Mouse (Mus musculus) midbrain, embryonic 13.5 days (tissue): ENCODE measurements around the gene Otogl. TPM values are rescaled to one million over a fixed set of nuclear protein-coding genes. Genes with fewer than 3 reads are reported as not detected.

Experiments used
- ATAC-seq: fragments of 200-750 bp; cut with Nextera tagmentation; 2 replicates; pipeline ENCODE4 v1.8.0; 2017; ENCODE audit warnings: mild to moderate bottlenecking, moderate TSS enrichment, moderate library complexity
- H3K27ac ChIP-seq: fragments of 300-500 bp; sonication (generic); 2 replicates; pipeline ENCODE4 v1.5.1; 2015; ENCODE audit warnings: inconsistent platforms, mild to moderate bottlenecking, moderate library complexity
- H3K27me3 ChIP-seq: fragments of 300-500 bp; sonication (generic); 2 replicates; pipeline ENCODE4 v1.6.1; 2015; ENCODE audit warnings: mild to moderate bottlenecking, inconsistent platforms
- H3K36me3 ChIP-seq: fragments of 300-500 bp; sonication (generic); 2 replicates; pipeline ENCODE4 v1.6.1; 2015; ENCODE audit warnings: mild to moderate bottlenecking, inconsistent platforms
- H3K4me1 ChIP-seq: fragments of 300-500 bp; sonication (generic); replicated peaks from 2 replicates; pipeline ENCODE4 v1.6.1; 2015; ENCODE audit warnings: inconsistent platforms
- H3K4me2 ChIP-seq: fragments of 300-500 bp; sonication (generic); replicated peaks from 2 replicates; pipeline ENCODE4 v1.6.1; 2015; ENCODE audit warnings: moderate library complexity, mild to moderate bottlenecking, inconsistent platforms
- H3K4me3 ChIP-seq: fragments of 300-500 bp; sonication (generic); replicated peaks from 2 replicates; pipeline ENCODE4 v1.5.1; 2015; ENCODE audit warnings: mild to moderate bottlenecking, inconsistent platforms
- H3K9ac ChIP-seq: fragments of 300-500 bp; sonication (generic); replicated peaks from 2 replicates; pipeline ENCODE4 v1.6.1; 2015; ENCODE audit warnings: mild to moderate bottlenecking, inconsistent platforms
- H3K9me3 ChIP-seq: fragments of 300-500 bp; sonication (generic); 2 replicates; pipeline ENCODE4 v1.6.1; 2016; ENCODE audit warnings: mild to moderate bottlenecking, inconsistent platforms
- WGBS: fragments of 180-500 bp; shearing (Covaris S2); methylation state at CpG from one replicate; pipeline ENCODE4 v1.1.7; 2015; 5-methylcytosine and 5-hydroxymethylcytosine counted together
- polyA plus RNA-seq: library from polyadenylated mRNA; unstranded; fragments of >200 nt; fragmentation: Nextera tagmentation; extraction: Ambion mirVana; gene quantifications from 2 replicates; pipeline ENCODE4 v1.2.1, GENCODE M21; 2015

Otogl gene
- polyA plus RNA-seq, 1 experiment from 2014 or later, result 0.03 TPM

DNA sequence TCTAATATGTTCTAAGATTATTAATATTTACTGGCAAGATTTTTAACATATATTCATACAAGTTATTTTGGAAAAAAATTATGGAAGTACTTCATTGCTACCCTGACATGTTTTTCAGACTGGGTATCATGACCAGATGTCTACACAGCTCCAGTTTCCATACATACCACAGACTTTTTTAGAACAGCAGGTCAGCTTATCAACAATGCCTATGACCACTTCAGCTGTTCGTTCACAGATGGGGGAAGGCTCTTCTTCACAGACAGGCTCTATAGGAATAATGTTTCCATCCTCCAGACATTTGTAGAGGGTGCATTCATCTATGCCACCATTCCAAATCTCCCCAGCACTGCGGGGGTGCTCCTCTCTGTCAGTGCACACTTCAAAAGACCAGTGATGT is 132.4 kb downstream of the Otogl start:
- ATAC-seq, result no peak
- Histone ChIP-seq H3K27ac (no peak overlapping the region), H3K9ac (no peak overlapping the region), H3K4me3 (no peak overlapping the region), H3K36me3 (no peaks in the 10 kb centered on the region), H3K4me2 (no peak overlapping the region), H3K9me3 (no peaks in the 10 kb centered on the region), H3K27me3 (no peaks in the 10 kb centered on the region), H3K4me1 (no peaks in the 10 kb centered on the region)
- 86% methylated on average over 2 of the region's 2 CpGs for WGBS

DNA sequence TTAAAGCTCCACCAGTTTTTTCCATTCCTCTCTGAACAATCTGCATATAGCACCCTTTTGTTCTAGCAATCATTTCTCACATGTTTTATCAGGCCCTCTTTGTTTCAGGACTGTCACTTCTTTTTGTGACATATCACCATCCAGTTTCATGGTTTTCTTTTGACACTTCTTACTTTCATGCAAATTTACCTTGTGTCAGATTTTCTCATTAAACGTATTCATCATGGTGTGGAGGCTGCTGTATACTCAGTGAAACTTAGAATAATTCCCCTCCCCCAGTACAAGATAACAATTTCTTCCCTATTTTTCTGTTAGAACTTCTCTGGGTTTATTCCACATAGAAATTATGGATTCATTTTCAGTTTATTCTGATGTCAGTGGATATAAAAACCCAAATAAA is 152.3 kb downstream of the Otogl start:
- H3K27ac ChIP-seq, result no peak overlapping the region
- no peak for ATAC-seq
- 56% methylated on average over 1 of the region's 1 CpGs for WGBS
- no peaks in the 10 kb centered on the region for H3K4me1 ChIP-seq
- H3K9ac ChIP-seq, result no peak overlapping the region
- no peak overlapping the region for H3K4me3 ChIP-seq
- no peak overlapping the region for H3K4me2 ChIP-seq
- no peaks in the 10 kb centered on the region for H3K36me3 ChIP-seq
- H3K9me3 ChIP-seq, result no peaks in the 10 kb centered on the region
- no peaks in the 10 kb centered on the region for H3K27me3 ChIP-seq

DNA sequence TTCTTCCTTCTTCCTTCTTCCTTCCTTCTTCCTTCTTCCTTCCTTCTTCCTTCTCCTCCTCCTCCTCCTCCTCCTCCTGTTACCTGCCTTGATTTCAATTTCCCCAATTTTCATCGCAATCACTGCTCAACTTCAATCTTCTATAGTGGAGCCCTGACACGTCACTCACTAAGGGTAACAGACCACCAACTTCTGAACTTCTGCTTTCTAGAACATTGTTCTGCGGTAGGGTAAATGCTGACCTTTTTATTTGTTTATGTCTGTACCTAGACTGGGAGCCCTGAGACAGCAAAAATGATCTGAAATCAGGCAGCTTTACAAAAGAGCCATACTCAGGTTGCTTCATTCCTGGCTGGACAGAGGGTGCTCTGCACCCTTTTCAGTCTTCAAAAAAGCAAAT is 158.5 kb downstream of the Otogl start:
- WGBS, result 96% methylated on average over 3 of the region's 3 CpGs
- no peak overlapping the region for H3K4me3 ChIP-seq
- H3K9ac ChIP-seq, result no peak overlapping the region
- peaks cover 12% of the 10 kb centered on the region for H3K4me1 ChIP-seq
- H3K9me3 ChIP-seq, result no peaks in the 10 kb centered on the region
- no peaks in the 10 kb centered on the region for H3K27me3 ChIP-seq
- no peaks in the 10 kb centered on the region for H3K36me3 ChIP-seq
- no peak overlapping the region for H3K4me2 ChIP-seq
- no peak overlapping the region for H3K27ac ChIP-seq
- ATAC-seq, result no peak

DNA sequence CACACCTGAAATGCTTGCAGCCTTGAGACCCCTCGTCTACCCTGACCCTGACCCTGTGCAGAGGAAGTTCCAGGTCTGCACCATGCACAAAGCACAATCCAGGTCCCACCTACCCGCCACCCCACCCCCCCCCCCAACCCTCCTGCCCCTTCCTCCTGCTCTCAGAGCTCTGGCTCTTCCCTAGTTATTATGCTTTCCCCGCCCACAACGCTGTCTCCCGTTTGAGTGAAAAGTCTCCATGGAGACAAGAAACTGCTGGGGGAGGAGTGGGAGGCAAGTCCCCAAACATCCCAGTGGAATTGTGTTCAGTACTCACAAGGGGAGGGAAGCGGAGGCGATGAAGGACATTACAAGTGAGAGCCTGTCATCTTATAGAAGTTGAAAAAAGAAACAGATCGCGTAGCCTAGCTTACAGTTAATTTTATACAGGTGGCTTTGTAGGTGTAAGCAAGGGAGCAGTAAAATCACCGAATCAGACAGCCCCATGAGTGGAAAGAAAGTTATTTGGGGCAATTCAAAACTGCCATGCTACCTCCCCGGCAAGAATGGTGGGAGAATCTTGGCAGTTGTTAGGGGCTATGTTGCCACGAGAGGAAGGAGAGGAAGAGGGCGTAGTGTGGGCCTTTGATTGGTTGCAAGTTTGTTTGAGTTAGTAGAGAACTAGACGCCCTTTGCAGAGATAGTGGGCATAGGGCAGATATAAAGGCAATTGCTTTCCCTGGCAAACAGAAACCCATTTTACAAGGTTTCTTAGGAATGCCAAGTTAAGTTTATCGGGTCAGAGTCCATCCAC is 159.4 kb downstream of the Otogl start:
- 20% methylated on average over 15 of the region's 15 CpGs for WGBS
- no peaks in the 10 kb centered on the region for H3K27me3 ChIP-seq

DNA sequence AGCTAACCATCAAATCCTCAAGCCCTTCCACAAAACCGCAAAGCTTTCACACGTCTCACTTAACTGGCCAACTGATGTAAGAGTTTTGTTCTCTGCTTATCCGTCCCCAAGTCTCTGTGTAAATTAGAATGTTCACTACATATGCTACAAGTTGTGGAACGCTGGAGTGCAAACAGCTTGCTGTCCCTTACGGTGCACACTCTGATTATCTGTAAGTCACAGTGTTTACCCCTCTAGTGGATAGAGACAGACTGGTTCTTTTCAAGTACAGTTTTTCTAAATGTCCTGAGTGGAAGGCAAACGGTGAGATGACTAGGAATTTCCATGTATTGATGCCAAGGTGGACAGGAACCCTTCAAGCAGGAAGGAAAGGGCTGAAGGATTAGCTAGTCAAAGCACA is 160.0 kb downstream of the Otogl start:
- no peak overlapping the region for H3K27ac ChIP-seq
- no peaks in the 10 kb centered on the region for H3K27me3 ChIP-seq
- ATAC-seq, result peak; percentile 59
- WGBS, result 21% methylated on average over 6 of the region's 6 CpGs
- peak overlapping the region; percentile 35 for H3K4me2 ChIP-seq
- no peaks in the 10 kb centered on the region for H3K9me3 ChIP-seq
- H3K36me3 ChIP-seq, result no peaks in the 10 kb centered on the region
- H3K4me1 ChIP-seq, result peaks cover 12% of the 10 kb centered on the region
- H3K9ac ChIP-seq, result no peak overlapping the region
- H3K4me3 ChIP-seq, result no peak overlapping the region

More for the DNA sequence above, 159.4 kb downstream of the Otogl start:
- ATAC-seq, result peak; percentile 92
- Histone ChIP-seq H3K36me3 (no peaks in the 10 kb centered on the region), H3K27ac (no peak overlapping the region), H3K4me3 (peak overlapping the region; percentile 5; the same call in 1 of the 2 replicates), H3K4me2 (peak overlapping the region; percentile 35), H3K4me1 (peaks cover 12% of the 10 kb centered on the region), H3K9ac (no peak overlapping the region), H3K9me3 (no peaks in the 10 kb centered on the region)

DNA sequence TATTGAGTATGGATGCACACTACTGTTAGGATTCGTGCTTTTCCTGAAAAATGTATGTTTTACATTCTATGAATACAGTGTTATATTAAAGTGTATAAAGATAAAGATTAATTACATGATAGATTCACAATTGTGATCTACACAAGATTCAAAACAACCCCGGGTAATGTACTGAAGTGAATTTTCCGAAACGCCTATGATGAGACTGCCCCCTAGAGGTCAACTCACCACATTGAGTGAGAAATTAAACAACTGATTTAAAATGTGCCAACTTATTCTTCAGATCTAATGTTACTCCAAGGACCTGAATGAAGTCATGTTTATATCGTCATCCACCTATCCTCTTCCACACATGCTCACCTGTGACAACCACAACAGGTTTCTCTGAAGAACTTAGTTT is 164.4 kb downstream of the Otogl start:
- ATAC-seq, result 0 out of 2 replicates have a peak, but pooled peaks have one; percentile 45
- no peak overlapping the region for H3K27ac ChIP-seq
- H3K9me3 ChIP-seq, result no peaks in the 10 kb centered on the region
- H3K4me3 ChIP-seq, result no peak overlapping the region
- H3K9ac ChIP-seq, result no peak overlapping the region
- H3K27me3 ChIP-seq, result no peaks in the 10 kb centered on the region
- no peaks in the 10 kb centered on the region for H3K36me3 ChIP-seq
- whole genome bisulfite sequencing, result 21% methylated on average over 5 of the region's 5 CpGs
- peaks cover 9% of the 10 kb centered on the region for H3K4me1 ChIP-seq
- H3K4me2 ChIP-seq, result no peak overlapping the region

DNA sequence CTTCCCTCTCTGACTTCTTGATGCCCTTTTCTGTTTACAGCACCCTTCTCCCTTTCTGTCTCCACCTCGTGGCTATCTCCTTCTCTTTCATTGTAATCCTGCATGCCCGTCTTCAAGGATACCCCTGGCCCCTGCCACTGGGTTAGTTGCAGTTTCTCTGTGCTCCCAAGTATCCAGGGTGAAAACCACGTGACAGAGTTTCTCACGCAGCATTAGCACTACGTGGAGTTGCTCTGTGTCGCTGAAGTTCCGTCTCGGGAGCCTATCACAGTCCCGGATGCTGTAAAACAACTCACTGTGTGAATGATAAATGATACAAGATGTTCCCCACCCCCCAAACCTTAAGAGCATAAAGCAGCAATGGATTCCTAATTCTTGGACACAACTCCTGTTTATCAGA is 165.2 kb downstream of the Otogl start:
- Histone ChIP-seq H3K9me3 (no peaks in the 10 kb centered on the region), H3K27ac (no peak overlapping the region), H3K9ac (no peak overlapping the region), H3K4me2 (no peak overlapping the region), H3K27me3 (no peaks in the 10 kb centered on the region), H3K4me3 (no peak overlapping the region), H3K36me3 (no peaks in the 10 kb centered on the region), H3K4me1 (peaks cover under 1% of the 10 kb centered on the region; the same call in 1 of the 2 replicates)
- no peak for ATAC-seq
- WGBS, result 26% methylated on average over 9 of the region's 9 CpGs

DNA sequence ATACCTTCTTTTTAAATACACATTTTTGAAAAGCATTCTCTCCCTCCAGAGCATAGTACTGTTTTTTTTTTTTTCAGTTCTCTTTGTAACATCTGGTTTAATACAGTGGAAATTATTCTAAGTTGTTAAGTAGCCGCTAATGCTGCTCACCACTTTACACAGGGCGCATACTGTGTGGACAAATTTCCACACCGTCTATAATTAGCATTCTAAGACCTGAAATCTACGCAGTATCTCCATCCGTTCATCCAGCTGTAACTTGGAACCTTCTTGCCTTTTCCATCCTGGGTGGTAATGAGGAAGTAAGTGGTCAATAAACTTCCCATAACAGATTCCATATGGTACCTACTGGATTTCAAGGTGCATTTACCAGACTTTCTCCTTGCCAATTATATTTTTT is 172.1 kb downstream of the Otogl start:
- no peak overlapping the region for H3K4me2 ChIP-seq
- no peak overlapping the region for H3K9ac ChIP-seq
- H3K4me1 ChIP-seq, result no peaks in the 10 kb centered on the region
- H3K36me3 ChIP-seq, result no peaks in the 10 kb centered on the region
- H3K9me3 ChIP-seq, result no peaks in the 10 kb centered on the region
- 92% methylated on average over 5 of the region's 5 CpGs for WGBS
- no peaks in the 10 kb centered on the region for H3K27me3 ChIP-seq
- H3K27ac ChIP-seq, result no peak overlapping the region
- no peak overlapping the region for H3K4me3 ChIP-seq
- ATAC-seq, result no peak

DNA sequence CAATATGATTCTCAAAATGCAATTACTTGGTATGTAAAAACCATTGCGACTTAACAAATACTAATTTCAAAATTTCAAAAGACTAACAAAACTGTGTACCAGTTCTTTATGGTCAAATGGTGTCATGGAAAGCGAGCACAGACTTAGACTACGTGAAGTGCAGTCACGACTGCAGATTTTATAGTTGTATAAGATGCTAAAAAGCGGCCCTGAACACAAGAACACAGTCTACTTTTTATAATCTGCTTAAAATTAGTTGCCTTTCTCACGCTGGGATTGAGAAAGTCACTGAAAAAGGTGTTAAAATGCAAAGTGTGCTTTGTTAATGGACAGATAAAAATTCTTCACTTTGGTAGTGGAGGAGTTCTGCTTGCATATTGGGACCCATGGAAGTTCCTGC is 174.2 kb downstream of the Otogl start:
- Histone ChIP-seq H3K27ac (no peak overlapping the region), H3K4me2 (no peak overlapping the region), H3K27me3 (no peaks in the 10 kb centered on the region), H3K9ac (no peak overlapping the region), H3K36me3 (no peaks in the 10 kb centered on the region), H3K9me3 (no peaks in the 10 kb centered on the region), H3K4me1 (0 out of 2 replicates have a peak, but pooled peaks cover 4% of the 10 kb centered on the region), H3K4me3 (no peak overlapping the region)
- 80% methylated on average over 6 of the region's 6 CpGs for WGBS
- no peak for ATAC-seq

DNA sequence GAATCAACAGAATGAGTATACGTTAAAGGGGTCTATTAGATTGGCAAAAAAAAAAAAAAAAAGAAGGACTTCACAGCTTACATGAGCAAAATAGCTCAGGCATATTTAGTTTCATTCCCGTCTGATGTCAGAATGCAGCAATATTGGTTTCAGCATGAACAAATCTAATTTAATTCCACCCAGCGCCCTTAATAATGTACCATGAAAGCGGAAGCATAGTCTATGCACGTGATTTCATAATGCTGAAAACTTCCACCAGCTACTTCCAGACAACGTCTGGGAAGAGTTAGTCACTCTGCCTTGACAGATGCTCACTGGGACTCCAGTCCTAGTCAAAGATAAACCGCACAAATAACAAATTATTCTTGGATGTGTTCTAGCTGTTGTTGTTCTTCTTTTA is 176.5 kb downstream of the Otogl start:
- WGBS, result 75% methylated on average over 7 of the region's 7 CpGs
- Histone ChIP-seq H3K9me3 (no peaks in the 10 kb centered on the region), H3K4me1 (0 out of 2 replicates have a peak, but pooled peaks cover 4% of the 10 kb centered on the region), H3K27ac (no peak overlapping the region), H3K9ac (no peak overlapping the region), H3K36me3 (no peaks in the 10 kb centered on the region), H3K27me3 (no peaks in the 10 kb centered on the region), H3K4me2 (no peak overlapping the region), H3K4me3 (no peak overlapping the region)
- no peak for ATAC-seq

DNA sequence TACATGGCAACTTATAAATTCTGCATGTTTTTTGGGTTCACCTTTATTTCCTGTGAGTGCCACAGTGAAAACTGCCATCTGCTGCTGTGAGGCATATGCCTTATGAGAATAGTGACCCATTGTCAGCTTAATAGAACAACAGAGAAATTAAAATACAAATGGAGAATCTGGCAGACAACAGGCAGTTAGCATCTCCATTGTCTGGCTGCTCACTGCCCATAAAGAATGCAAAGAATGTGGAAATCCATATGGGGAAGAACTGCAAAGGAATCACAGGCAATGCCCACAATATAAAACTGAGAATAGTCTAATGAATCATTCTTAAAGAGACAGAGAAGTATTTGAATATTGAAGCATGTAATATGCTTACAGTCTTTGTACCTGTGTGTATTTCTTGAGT is 177.6 kb downstream of the Otogl start:
- Histone ChIP-seq H3K9ac (no peak overlapping the region), H3K9me3 (no peaks in the 10 kb centered on the region), H3K4me1 (0 out of 2 replicates have a peak, but pooled peaks cover 4% of the 10 kb centered on the region), H3K4me2 (no peak overlapping the region), H3K27ac (no peak overlapping the region), H3K4me3 (no peak overlapping the region), H3K27me3 (no peaks in the 10 kb centered on the region), H3K36me3 (no peaks in the 10 kb centered on the region)
- ATAC-seq, result no peak

DNA sequence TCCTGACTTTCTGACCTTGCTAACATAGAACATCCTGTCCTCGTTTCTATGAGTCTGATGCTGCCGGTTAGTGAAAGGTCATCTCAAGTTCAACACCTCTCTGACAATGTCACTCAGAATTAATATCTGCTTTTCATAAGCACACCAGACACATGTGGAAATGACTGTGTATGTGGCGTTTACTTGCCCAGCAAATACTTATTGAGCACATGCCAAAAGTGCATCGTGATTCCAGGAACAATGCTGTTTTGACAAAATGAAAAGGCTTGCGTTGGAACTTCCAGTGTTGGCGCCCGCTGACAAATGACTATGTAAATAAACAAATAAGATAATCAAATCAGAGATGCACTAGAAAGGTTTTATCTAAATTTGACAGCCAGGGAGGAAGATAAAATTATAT is 186.3 kb downstream of the Otogl start:
- Histone ChIP-seq H3K36me3 (no peaks in the 10 kb centered on the region), H3K27me3 (no peaks in the 10 kb centered on the region), H3K4me3 (no peak overlapping the region), H3K9ac (no peak overlapping the region), H3K4me1 (no peaks in the 10 kb centered on the region), H3K4me2 (no peak overlapping the region), H3K9me3 (no peaks in the 10 kb centered on the region), H3K27ac (no peak overlapping the region)
- no peak for ATAC-seq
- whole genome bisulfite sequencing, result 81% methylated on average over 7 of the region's 7 CpGs

DNA sequence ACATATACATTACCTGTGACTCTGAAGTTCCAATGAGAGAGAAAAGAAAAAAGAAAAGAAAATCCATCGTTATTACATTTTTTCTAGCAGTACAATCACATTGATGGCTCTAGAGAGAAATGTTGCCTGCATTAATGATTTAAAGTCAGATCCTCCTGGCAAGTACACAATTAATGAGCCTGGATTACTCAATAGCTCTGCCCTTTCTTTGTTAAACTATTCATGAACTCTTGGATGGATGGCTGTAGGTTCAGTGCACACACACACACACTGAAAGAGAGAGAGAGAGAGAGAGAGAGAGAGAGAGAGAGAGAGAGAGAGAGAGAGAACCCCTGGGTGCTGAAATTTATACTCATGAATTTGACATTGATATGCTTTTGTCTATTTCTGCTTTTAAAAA is 192.1 kb downstream of the Otogl start, which contains the start of gene Ptprq:
TSS of gene Ptprq (minus strand) at position 246 of the 400 bp plus-strand sequence.
- no peak within 1 kb of the TSS for H3K9ac ChIP-seq
- H3K27me3 ChIP-seq, result no peaks in the 10 kb centered on the region
- no peak for ATAC-seq
- no peaks in the 10 kb centered on the region for H3K9me3 ChIP-seq
- no peak within 1 kb of the TSS for H3K27ac ChIP-seq
- no peaks in the 10 kb centered on the region for H3K4me1 ChIP-seq
- H3K36me3 ChIP-seq, result no peaks in the 10 kb centered on the region
- WGBS, result 70% methylated on average over 1 of the region's 1 CpGs
- no peak within 1 kb of the TSS for H3K4me2 ChIP-seq
- H3K4me3 ChIP-seq, result no peak within 1 kb of the TSS
